Mouse (Mus musculus) mature B cell (primary cell): ENCODE results near the gene Pdzd8.

ENCODE experiments used
- in situ Hi-C: fragments of 300-500 bp; cut with MboI; formaldehyde crosslinking; loops from 2 replicates; pipeline ENCODE4 v1.14.3; 2019

Pdzd8 gene

GRCm38 (mm10) chr19:59354906-59355305 lies 9.3 kb upstream of the Pdzd8 start:
- in situ Hi-C loops = no loop called here

- in situ Hi-C loops = no loop called here
Observed at GRCm38 (mm10) chr19:59352760-59353159, 7.2 kb upstream of the Pdzd8 start.

- in situ Hi-C loops = no loop called here
Observed at GRCm38 (mm10) chr19:59351151-59351889, 5.7 kb upstream of the Pdzd8 start.

- in situ Hi-C loops = no loop called here
Observed at GRCm38 (mm10) chr19:59350273-59350903, 4.8 kb upstream of the Pdzd8 start.

GRCm38 (mm10) chr19:59349329-59349960 lies 3.9 kb upstream of the Pdzd8 start:
- in situ Hi-C loops = no loop called here

- in situ Hi-C loops = no loop called here
Observed at GRCm38 (mm10) chr19:59346325-59346724, 745 bp upstream of the Pdzd8 start.

- in situ Hi-C loops = no loop called here
Observed at GRCm38 (mm10) chr19:59345081-59345657, 411 bp downstream of the Pdzd8 start.

GRCm38 (mm10) chr19:59344304-59344711 lies 1.3 kb downstream of the Pdzd8 start:
- in situ Hi-C loops = no loop called here

GRCm38 (mm10) chr19:59342964-59343363 lies 2.6 kb downstream of the Pdzd8 start:
- in situ Hi-C loops = no loop called here

GRCm38 (mm10) chr19:59339908-59340307 lies 5.7 kb downstream of the Pdzd8 start:
- in situ Hi-C loops = no loop called here

- in situ Hi-C loops = no loop called here
Observed at GRCm38 (mm10) chr19:59337872-59338681, 7.5 kb downstream of the Pdzd8 start.

- in situ Hi-C loops = no loop called here
Observed at GRCm38 (mm10) chr19:59336655-59337054, 8.9 kb downstream of the Pdzd8 start.

GRCm38 (mm10) chr19:59330816-59331225 lies 14.8 kb downstream of the Pdzd8 start:
- in situ Hi-C loops = no loop called here

- in situ Hi-C loops = no loop called here
Observed at GRCm38 (mm10) chr19:59321990-59322389, 23.6 kb downstream of the Pdzd8 start, which contains the start of gene Rps12-ps3. TSS of gene Rps12-ps3 (plus strand) at chr19:59322290.

GRCm38 (mm10) chr19:59316571-59316970 lies 29.0 kb downstream of the Pdzd8 start:
- in situ Hi-C loops = no loop called here

GRCm38 (mm10) chr19:59315308-59315707 lies 30.3 kb downstream of the Pdzd8 start:
- in situ Hi-C loops = no loop called here

GRCm38 (mm10) chr19:59292183-59292839 lies 53.3 kb downstream of the Pdzd8 start:
- in situ Hi-C loops = no loop called here

- in situ Hi-C loops = no loop called here
Observed at GRCm38 (mm10) chr19:59289811-59290210, 55.8 kb downstream of the Pdzd8 start.

GRCm38 (mm10) chr19:59289042-59289441 lies 56.5 kb downstream of the Pdzd8 start:
- in situ Hi-C loops = no loop called here

GRCm38 (mm10) chr19:59282001-59282400 lies 63.6 kb downstream of the Pdzd8 start:
- in situ Hi-C loops = no loop called here

GRCm38 (mm10) chr19:59280841-59281240 lies 64.7 kb downstream of the Pdzd8 start:
- in situ Hi-C loops = no loop called here
